Mouse (Mus musculus) ES-E14 (cell line): ENCODE measurements around the gene Lhx6. TPM values are rescaled to one million over a fixed set of nuclear protein-coding genes. Genes with fewer than 3 reads are reported as not detected.

Experiments used
- DNase-seq: peaks from one replicate; pipeline ENCODE4 v3.0.0-alpha.2; 2013; ENCODE audit warnings: low read depth, low spot score
- H3K27ac ChIP-seq: 2 replicates; pipeline ENCODE4 v1.5.1; 2012; ENCODE audit warnings: low read depth, mild to moderate bottlenecking, low read length, moderate library complexity, mixed read lengths; ENCODE audit not compliant: poor library complexity, insufficient read depth, severe bottlenecking
- H3K36me3 ChIP-seq: 2 replicates; pipeline ENCODE4 v1.6.1; 2012; ENCODE audit warnings: mild to moderate bottlenecking, low read length, moderate library complexity, mixed read lengths; ENCODE audit not compliant: control insufficient read depth, poor library complexity, insufficient read depth, severe bottlenecking
- H3K4me1 ChIP-seq, 2 experiments: fragments of 150-350 bp in 1 of 2; sonication (generic) in 1 of 2; 2 replicates each; pipeline ENCODE4 v1.6.1; 2012; ENCODE audit warnings: low read length in 2 of 2, mild to moderate bottlenecking in 1 of 2, mixed read lengths in 1 of 2; ENCODE audit not compliant: control insufficient read depth in 2 of 2, insufficient read depth in 2 of 2, poor library complexity in 1 of 2
- H3K4me3 ChIP-seq, 2 experiments: fragments of 150-350 bp in 1 of 2; sonication (generic) in 1 of 2; 2 replicates each; pipeline ENCODE4 v1.5.1; 2012; ENCODE audit warnings: low read length in 2 of 2, low read depth in 1 of 2, mild to moderate bottlenecking in 1 of 2, mixed read lengths in 1 of 2; ENCODE audit not compliant: insufficient read depth in 1 of 2, poor library complexity in 1 of 2, severe bottlenecking in 1 of 2
- H3K9ac ChIP-seq: 2 replicates; pipeline ENCODE4 v1.6.1; 2012; ENCODE audit warnings: low read depth, mild to moderate bottlenecking, low read length, mixed read lengths; ENCODE audit not compliant: poor library complexity, insufficient read depth, severe bottlenecking
- H3K9me3 ChIP-seq: fragments of 150-350 bp; sonication (generic); 2 replicates; pipeline ENCODE4 v1.6.1; 2012; ENCODE audit warnings: low read depth, mild to moderate bottlenecking, low read length; ENCODE audit not compliant: control insufficient read depth, insufficient read depth
- CHD2 ChIP-seq: IDR thresholded peaks from 2 replicates; pipeline ENCODE4 v1.6.1; 2014; ENCODE audit warnings: mild to moderate bottlenecking, low read depth, low read length, inconsistent platforms
- HCFC1 ChIP-seq: IDR thresholded peaks from 2 replicates; pipeline ENCODE4 v1.6.1; 2012; ENCODE audit warnings: low read length, inconsistent platforms, borderline replicate concordance; ENCODE audit not compliant: insufficient read depth
- MAFK ChIP-seq: IDR thresholded peaks from 2 replicates; pipeline ENCODE4 v1.6.1; 2014; ENCODE audit warnings: mild to moderate bottlenecking, low read depth, low read length, inconsistent platforms; ENCODE audit not compliant: insufficient read depth
- ZC3H11A ChIP-seq: IDR thresholded peaks from 2 replicates; pipeline ENCODE4 v1.6.1; 2012; ENCODE audit warnings: low read depth, mild to moderate bottlenecking, inconsistent platforms, low read length, borderline replicate concordance
- ZNF384 ChIP-seq: IDR thresholded peaks from 2 replicates; pipeline ENCODE4 v1.6.1; 2012; ENCODE audit warnings: low read depth, low read length, inconsistent platforms
- in situ Hi-C, 2 experiments: fragments of 600-800 bp; cut with MboI; formaldehyde crosslinking; loops; one replicate each; pipeline ENCODE4 v1.15.1; 2025; ENCODE audit warnings: low sequenced_read_pairs in 2 of 2, inconsistent platforms in 1 of 2; ENCODE audit not compliant: unreplicated experiment in 2 of 2
- total RNA-seq: library from RNA; depleted of rRNA; stranded (reverse); fragments of 300-350 nt; gene quantifications from 2 replicates; pipeline ENCODE4 v1.2.3, GENCODE M21; 2012

Lhx6 gene
- total RNA-seq, 1 experiment: 1.8 TPM

DNA sequence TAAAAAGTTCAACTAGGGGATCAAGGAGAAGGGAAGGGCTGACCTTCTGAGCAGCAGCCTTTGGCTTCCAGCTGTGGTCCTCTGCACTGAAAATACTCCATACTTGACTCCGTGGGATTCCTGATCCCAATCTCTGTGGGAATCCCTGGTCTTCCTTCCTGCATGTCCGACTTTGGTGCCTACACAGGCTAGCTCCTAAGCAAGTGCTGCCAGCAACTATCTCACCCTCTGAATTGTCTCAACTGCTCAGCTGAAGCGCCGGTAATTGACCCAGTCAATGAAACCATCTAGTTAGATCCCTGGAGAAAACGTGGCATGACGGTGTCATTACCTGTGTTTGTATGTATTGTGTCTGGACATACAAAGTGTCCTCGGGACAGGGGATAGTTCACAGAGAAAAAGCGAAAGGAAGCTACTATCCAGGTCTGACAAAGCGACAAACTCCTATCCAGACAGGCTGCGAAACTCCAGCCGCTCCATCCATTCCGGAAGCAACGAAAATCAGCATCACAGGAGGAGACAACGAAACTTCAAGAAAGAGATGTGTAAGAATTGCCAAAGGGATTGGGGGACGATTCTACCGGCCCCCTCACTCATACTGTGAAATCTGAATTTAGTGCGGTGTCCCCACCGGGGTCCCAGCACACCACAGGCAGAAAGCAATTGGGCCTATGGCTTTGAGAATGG lies 7.9 kb downstream of the Lhx6 start:
- H3K9me3 ChIP-seq: no peaks in the 10 kb centered on the region
- DNase-seq: no peak
- H3K4me1 ChIP-seq: no peaks in the 10 kb centered on the region
- H3K9ac ChIP-seq: no peak overlapping the region
- H3K36me3 ChIP-seq: no peaks in the 10 kb centered on the region
- H3K4me3 ChIP-seq: no peak overlapping the region
- no peak for TF ChIP-seq ZNF384
- no peak for TF ChIP-seq CHD2
- no peak for TF ChIP-seq HCFC1
- TF ChIP-seq MAFK: no peak
- no peak for TF ChIP-seq ZC3H11A
- in situ Hi-C loops: no loop called here
- no peak overlapping the region for H3K27ac ChIP-seq

DNA sequence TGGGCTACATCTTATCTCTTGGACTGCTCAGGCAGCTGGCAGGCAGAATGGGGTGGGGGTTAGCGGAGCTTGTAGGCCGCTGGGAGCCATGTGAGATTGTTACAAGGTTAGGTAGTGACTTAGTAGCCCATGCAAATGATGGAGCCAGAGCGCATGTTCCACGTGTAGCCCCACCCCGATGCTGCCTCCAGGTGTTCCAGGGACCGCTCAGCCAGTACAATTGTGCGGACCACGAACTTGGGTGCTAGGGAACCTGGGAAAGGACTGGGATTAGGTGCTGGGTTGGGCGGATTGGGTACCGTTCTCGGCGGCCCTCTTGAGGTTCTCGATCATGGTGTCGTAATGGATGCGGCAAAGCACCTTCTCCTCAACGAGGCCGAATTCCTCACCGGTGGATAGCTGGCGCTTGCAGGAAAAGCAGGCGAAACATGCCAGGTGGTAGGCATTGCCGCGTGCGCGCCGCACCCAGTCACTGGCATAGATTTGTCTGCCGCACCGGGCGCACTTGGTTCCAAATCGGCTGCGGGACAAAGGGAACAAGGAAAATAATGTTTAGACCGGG lies 11.2 kb downstream of the Lhx6 start:
- Histone ChIP-seq H3K4me3 (peak overlapping the region; percentile 5 to 29; a peak in 2 of 4 replicates), H3K9ac (no peak overlapping the region), H3K36me3 (no peaks in the 10 kb centered on the region), H3K4me1 (peaks cover 0 to 3% of the 10 kb centered on the region in 2 experiments; a peak in 1 of 4 replicates), H3K9me3 (no peaks in the 10 kb centered on the region), H3K27ac (no peak overlapping the region)
- in situ Hi-C loops: no loop called here
- no peak for TF ChIP-seq MAFK
- TF ChIP-seq CHD2: no peak
- no peak for TF ChIP-seq HCFC1
- no peak for TF ChIP-seq ZC3H11A
- TF ChIP-seq ZNF384: no peak
- DNase-seq: no peak

DNA sequence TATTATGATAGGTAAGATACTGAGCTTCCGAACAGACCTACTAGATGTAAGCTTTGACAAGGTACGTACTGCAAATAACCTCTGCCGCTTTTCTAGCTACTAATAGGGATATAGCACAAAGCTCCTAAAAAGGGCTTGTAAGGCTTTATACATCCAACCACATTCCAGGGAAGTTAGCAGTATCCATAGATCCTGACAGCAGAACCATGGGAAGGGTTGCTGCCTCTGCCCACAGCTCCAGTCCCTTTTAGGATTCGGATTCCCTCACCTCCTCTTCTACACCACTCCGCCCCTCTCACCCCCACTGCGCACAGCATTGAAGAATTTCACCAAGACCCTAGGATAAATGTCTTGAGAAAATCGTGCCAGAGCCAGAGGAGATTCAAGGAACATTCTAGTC lies 11.9 kb downstream of the Lhx6 start:
- peaks cover 0 to 3% of the 10 kb centered on the region in 2 experiments; a peak in 1 of 4 replicates for H3K4me1 ChIP-seq
- no peaks in the 10 kb centered on the region for H3K36me3 ChIP-seq
- H3K9ac ChIP-seq: no peak overlapping the region
- TF ChIP-seq ZC3H11A: no peak
- TF ChIP-seq ZNF384: no peak
- no peak for TF ChIP-seq CHD2
- TF ChIP-seq HCFC1: no peak
- TF ChIP-seq MAFK: no peak
- H3K9me3 ChIP-seq: no peaks in the 10 kb centered on the region
- no peak overlapping the region for H3K4me3 ChIP-seq
- H3K27ac ChIP-seq: no peak overlapping the region
- in situ Hi-C loops: no loop called here
- DNase-seq: no peak

DNA sequence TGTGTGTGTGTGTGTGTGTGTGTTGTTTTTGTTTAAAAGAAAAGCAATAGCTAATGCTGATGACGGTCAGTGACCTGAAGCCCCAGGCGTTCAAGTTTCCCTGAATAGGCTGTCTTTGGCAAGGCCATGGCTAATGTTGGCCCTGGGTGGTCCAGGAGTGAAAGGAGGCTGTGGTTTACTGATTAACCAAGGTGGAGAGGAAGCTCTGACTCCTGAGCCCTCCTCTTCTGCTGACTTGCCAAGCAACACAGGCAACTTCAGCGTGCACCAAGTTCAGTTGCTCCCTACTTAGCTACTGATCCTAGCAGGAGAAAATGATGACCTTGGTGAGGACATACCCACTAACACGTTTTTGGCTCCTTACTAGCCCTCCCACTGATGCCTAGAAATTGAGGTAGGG lies 12.5 kb downstream of the Lhx6 start:
- TF ChIP-seq ZC3H11A: no peak
- no peak for TF ChIP-seq MAFK
- TF ChIP-seq HCFC1: no peak
- TF ChIP-seq CHD2: no peak
- no peak for TF ChIP-seq ZNF384
- in situ Hi-C loops: no loop called here
- H3K4me3 ChIP-seq: no peak overlapping the region
- H3K9ac ChIP-seq: no peak overlapping the region
- no peak for DNase-seq
- no peaks in the 10 kb centered on the region for H3K36me3 ChIP-seq
- no peak overlapping the region for H3K27ac ChIP-seq
- H3K4me1 ChIP-seq: peaks cover 0 to 3% of the 10 kb centered on the region in 2 experiments; a peak in 1 of 4 replicates
- H3K9me3 ChIP-seq: no peaks in the 10 kb centered on the region
